Mouse (Mus musculus) layer of hippocampus, adult 8-10 months (tissue): ENCODE results near the gene Smad6. TPM values are rescaled to one million over a fixed set of nuclear protein-coding genes. Genes with fewer than 3 reads are reported as not detected.

Source experiments
- DNase-seq, 2 experiments: peaks; one replicate each; pipeline ENCODE4 v3.0.0; 2022; ENCODE audit warnings: low spot score in 2 of 2
- total RNA-seq, 4 experiments: library from RNA; stranded (reverse); gene quantifications; 2 replicates each; pipeline ENCODE4 v1.2.4; 2022

The Smad6 gene
- total RNA-seq, 4 experiments from 2014 or later = 1.7 to 2.5 (median 2.0) TPM

DNA sequence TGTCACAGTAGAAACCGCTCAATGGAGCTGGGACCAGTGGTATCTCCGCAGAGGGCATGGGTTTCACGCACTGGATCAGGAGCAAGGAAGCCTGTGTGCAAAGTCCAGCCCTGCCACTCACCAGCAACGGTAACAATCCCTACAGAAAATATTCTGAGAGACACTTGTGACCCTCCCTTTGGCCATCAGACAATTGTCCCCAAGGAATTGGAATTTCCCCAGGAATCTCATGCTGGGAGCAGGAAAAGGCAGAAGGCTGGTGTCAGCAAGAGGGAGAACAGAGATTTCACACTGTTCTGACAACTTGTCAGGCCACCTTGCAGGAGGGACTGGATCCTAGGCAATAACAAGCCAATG lies 61.1 kb downstream of the Smad6 start:
- no peak for DNase-seq

DNA sequence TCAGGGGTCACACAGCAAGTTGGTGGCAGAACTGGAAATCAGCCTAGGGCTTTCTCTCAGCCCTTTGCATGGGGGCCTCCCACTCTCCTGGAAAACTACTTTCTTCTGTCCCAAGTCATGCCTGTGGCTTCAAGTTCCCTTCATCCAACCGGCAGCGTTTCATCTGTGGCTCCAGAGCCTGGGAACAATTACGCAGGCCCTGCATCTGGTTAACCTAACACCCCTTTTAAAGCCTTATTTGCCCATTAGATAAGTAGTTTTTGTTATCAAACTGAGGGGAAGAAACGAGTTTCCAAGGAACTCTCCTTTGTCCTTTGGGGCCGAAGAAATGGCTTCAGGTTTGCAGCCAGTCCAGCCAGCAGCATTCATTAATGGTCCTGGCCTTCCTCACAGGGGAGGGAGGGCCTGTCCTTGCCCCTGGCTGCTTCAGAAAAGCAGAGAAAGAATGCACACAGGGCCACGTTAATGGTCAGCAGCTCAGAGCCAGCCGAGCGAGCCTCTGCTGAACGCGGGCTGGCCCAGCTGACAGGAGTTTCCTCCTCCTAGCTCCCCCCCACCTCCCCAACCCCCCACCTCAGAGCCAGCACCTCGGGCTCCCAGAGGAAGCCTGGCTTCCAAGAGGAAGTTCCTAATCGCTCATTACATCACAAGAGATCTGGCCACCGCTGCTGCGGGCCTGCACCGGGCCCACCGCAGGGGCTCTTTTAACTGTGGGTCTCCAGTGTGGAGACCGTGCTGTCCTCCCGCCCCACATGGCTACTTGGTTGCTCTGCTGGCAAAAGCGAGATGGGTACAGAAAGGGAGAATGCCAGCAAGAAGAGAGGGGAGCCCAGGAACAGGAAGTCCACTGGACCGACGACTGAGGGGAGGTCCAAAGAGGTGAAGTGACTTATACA lies 61.7 kb downstream of the Smad6 start:
- DNase-seq = no peak

DNA sequence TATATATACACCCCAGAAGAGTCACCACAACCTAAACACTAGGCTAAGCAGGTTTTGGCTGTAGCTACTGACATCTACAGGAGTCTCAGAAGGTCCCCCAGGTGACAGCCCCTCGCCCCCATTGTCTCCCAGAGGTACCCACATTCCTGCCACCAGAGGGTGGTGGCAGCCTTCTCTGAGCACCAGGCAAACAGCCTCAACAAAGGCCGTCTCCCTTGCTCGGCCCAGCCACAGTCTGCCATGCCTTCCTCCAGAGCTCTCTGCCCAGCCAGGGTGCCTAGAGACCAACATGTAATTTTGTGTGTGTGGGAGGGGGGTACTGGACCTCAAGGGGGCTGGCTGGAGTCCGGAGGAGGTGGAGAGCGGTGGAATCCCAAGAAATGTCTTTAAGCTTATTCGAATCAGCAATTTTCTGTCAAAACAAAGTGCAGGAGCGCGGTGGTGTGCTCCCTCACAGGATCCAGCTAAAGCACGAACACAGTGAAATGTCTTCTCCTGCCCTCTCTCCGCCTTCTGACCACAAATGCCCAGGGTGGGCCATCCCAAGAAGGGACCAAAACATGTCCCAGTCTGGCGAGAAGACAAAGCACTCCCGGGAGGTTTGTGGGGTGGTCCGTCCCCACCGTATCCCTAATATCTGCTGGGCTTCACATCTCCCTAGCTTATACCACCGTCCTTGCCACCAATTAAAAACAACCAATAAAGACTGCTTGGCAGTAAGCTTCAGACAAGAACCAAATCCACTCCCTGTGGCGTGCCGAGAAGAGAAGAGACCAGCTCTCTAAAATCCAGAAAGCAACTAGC lies 62.5 kb downstream of the Smad6 start:
- DNase-seq = no peak

DNA sequence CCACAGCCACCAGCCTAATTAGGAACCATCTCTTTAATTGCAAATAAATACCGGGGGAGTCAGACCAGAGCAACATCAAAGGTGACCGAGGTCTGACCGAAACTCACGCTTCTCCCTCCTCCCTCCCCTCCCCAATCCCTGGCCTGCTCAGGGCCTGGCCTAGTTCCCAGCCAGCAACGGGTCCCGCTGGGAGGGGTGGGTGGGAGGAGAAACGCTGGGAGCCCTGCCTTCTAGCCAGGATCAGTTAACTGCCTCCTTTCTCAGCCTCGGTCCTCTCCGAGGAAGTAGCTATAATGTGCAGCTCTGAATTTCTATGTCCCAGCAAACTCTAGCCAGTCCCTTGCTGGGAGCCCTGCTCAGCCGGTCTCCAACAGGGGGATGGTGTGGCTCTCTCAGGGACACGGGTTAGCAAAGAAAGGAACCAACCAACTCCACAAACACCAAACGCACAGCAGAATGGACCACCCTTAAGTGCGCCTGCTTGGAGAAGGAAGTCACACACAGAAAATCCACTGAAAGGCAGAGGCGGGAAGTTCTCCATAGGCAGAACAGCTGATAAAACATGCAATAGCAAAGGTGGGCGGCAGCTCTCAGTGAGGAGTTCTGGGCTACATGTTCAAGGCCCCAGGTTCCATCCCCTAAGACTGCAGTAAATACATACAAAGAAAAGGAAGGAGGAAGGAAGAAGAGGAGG lies 63.4 kb downstream of the Smad6 start:
- DNase-seq = no peak

DNA sequence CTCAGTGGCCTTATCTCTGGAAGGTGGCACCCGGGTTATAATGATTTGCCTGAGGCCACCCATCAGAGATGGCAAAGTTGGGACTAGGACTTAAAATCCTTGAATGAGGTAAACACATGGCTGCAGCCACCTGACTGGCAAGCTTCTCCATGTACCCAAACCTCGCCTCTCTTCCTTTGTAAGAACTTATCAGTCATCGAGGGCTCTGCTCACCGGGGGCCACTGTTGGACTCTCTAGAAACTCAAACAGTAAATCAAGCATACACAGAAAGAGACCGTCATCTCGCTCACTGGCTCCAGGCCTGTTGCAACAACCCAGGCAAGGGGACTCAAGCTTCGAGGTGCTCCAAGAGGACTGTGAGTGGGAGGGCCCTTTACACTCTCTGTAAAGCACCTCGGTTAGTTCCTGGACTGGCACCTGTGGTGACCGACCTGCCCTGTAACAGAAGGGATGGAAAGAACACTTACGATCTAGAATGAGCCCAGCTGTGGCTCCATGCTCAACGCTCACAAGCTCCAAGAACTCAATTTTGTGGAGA lies 64.1 kb downstream of the Smad6 start:
- DNase-seq = no peak

DNA sequence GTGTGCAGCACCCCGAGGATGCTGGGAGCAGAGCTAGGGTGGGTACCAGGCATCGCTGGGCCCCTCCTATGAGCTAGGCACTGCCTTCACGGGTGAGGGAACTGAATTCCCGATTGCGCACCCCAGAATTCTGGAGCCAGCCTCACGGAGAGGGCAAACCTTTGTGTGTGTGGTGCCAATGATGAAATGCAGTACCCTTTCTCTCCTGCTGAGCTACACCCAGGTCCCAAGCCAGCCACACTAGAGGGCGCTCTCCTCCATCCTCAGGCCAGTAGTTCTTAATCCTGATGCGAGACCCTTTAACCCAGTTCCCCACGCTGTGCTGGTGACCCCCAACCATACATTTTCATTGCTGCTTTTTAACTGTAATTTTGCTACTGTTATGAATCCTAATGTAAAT lies 65.8 kb downstream of the Smad6 start:
- DNase-seq = peak in 1 of 2 experiments; percentile 65

DNA sequence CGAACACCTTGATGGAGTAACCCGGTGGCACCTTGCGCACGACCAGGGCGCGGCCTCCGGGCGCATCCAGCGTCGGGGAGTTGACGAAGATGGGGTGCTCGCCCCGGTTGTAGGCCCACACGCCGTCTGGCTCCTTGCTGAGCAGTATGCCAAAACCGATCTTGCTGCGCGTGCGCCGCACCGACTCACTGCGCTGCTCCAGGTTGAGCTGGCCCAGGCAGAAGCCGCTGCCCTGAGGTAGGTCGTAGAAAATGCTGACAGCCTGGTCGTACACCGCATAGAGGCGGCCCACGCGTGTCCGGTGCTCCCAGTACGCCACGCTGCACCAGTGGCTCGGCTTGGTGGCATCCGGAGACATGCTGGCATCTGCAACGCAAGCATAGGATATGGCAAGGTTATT lies 68.2 kb downstream of the Smad6 start:
- DNase-seq = peak in 1 of 2 experiments; percentile 33

DNA sequence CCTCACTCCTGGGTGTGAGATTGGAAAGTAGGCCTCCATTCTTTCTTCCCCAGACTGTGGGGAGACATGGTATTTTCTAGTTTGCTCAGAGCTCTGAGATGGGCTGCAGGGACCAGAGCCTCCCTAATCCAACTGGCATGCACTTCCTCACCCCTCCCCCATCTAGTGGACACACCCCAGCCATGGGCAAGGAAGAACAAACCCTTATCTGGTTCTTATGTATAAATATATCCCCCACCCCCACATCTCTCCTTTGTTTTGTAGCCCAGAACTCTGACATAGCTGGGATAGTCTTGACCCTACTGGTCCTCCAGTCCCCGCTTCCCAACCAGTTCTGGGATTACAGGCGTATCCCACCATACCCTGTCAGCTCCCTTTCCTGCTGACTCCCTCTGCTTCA lies 69.3 kb downstream of the Smad6 start:
- no peak for DNase-seq

DNA sequence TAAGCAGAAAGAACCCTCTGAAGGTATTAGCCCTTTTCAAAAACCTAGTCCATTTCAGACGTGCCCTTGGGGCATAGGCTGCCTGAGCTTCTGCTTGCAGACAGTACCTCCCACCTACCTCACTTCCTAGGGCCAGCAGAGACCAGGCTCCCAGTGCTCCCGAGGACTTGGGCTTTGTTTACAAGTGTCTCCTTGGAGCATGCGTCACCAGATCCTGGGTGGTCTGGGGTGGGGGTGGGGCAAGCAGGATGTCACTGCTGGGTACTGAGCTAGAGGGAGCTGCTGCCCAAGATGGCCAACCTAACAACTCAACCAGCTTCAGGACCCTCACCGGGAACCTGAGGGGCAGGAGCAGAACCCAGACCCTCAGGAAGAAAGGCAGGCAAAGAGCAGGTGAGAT lies 71.5 kb downstream of the Smad6 start:
- DNase-seq = no peak

DNA sequence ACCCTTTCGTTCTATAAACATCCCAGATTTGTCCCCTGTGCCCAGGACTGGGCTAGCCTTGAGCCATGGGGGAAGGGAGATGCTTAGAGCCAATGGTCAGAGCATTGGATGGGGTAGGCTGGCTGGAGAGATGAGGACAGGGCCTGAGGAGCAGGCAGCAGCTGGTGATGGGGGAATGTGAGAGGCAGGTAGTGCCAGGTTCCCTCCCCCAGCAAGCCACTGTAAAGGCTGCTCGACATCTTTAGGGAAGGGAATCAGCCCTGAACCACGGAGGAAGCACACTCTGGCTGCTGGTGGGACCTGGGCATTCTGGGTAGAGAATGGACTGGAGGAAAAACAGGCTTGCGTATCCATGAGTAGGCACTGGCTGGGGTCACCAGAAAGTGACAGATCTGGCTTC lies 72.5 kb downstream of the Smad6 start:
- no peak for DNase-seq

DNA sequence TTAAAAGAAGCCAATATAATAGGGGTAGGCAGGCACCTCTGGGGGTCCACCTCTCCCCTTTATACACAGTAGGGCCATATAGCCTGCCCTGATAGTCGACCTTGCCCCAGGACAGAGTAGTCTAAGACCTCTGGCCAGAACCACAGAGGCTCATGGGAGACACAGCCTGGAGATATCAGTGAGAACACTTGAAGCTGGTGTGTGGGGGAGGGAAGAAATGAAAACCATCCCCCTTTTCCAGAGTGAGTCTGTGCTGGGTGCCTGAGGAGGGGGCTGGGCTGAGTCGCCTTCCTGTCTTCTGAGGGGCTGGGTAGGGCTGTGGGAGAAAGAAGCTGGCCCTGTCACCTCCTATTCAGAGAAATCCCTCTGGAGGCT lies 79.3 kb downstream of the Smad6 start:
- DNase-seq = no peak

DNA sequence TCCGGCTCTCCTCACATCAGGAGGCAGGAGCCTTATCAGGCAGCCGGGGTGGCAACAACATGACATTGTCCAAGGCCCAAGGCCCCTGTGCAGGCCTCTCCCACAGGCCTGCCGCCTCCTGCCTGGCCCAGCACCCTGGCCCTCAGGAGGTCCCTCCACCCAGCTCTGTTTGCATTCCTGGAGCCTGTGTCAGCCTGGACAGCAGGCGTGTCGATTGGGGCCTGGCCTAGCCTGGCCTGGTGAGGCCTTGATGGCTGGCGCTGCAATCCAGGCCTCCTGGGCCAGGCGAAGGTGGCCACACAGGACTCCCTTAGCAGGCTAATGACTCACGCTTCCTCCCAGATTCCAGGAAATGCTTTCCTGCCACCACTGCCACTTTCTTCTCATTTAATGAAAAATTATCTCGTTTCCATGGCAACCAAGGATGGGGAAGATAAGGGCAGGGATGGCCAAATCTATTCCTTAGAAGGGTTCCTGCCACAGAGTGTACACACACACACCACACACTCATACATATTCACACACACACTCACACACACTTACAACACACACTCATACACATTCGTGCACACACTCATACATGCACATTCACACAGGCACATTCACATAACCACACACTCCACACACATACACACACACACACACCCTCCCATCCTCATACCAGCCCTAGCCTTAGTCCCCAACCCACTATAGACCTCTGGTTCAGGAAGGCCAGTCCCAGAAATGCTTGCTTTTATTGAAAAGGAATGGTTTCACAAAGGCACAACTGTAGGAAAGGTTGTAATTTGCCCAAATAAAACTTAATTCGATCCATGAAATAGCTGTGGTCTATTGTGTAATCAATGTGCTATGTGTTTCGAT lies 79.9 kb downstream of the Smad6 start:
- no peak for DNase-seq

DNA sequence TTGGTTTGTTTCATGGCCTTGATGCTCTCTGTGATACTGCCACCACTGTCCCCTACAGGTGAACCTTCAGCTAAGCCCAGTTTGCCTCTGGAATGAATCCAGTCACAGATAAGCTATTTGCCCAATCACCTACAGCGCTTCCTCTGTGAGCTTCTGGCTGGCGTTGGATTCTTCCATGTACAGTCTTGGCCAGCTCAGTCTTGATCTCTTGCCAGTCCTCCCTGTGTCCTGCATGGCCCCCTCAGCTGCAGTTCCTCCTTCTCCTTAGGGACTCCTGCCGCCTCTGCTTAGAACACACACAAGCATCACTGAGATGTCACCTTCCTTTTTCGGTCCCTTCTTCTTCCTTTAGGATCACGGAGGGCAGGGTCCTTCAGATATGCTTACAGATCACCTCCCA lies 85.6 kb downstream of the Smad6 start:
- no peak for DNase-seq

DNA sequence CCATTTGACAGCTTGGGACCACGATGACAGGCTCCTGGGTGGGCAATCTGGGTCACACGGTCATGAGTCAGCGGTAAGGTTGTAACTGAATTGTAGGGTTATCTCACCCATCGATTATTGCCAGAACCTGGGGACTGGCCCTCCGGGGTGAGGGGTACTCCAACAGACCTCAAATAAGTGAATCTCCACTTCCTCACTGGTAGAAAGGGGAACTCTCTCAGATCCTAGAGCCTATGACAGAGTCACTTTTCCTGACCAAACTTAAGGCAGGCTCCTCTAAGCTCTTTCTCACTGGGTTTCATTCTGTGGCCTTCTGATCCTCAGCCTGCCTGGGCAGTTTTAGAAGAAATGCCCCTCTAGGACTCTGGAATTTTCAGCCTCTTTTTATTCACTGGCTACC lies 88.8 kb downstream of the Smad6 start:
- DNase-seq = no peak

DNA sequence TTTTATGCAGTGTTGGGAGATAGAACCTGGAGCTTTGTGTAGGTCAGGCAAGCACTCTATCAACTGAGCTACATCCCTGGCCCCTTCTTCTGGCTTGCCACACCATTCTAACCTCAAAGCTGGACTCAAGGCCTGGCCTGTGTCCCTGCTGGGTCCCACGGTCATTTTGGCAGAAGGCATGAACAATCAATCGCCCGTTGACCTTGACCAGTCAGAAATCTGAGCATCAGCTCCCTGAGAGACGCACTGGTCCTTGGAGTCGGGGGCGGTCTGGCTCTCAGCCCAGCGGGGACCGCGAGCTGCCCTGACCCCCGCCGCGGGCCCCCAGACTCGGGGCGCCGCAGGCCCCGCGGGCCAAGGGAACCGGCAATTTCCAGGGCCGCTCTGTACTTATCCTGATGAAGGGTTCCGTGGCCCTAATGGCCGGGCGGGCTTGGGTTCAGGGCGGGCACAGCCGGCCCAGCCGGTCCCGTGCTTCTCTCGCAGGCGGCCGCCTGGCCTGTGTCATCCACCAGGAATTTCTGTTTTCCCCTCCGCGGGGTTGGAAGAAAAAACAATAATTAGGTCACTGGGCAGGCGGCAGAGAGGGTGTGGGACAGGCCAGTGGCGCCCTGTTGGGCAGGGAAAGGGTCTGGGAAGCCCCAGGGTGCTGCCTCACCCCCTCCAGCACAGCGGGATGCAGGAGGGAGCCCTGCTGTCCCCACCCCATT lies 94.4 kb downstream of the Smad6 start:
- no peak for DNase-seq

DNA sequence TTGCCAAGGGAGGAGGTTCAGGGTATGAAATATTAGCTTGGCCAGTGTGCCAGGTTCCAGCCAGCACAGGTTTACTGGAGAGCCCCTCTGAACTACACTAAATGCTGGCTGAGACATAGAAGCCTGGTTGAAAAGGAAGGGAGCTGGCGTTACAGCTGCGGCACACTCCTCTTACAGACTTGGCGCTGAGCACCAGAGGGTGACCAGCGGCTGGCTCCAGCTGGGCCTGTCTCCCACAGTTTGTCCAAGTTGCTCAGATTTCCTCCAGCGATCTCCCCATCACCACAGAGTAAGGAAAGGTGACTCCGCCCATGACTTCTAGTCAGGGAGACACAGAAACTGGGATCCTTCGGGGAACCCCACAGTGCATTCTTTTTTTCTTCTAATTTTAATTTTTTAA lies 95.5 kb downstream of the Smad6 start:
- no peak for DNase-seq

DNA sequence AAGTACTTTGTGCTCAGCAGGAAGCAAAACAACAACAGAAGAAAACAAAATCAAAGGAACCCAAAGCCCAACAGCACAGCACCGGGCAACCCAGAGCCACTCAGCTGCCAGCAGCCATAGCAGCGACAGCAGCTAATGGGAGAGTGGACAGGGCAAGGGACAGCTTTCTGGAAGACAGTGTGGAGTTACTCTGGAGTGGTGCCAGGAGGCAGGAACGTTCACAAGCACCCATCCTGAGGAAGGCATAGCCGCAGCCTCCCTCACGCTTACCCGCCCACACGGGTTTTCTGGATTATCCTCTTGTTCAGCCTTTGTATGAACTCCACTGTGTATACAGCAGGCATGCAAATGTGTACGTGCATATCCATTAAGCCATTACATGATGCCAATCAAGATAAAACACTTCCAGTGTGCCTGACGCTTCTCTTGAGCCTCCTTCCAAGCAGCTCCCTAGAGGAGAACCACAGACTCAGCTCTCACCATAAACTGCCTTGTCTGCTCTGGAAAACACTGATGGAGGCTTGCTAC lies 98.6 kb downstream of the Smad6 start:
- no peak for DNase-seq

DNA sequence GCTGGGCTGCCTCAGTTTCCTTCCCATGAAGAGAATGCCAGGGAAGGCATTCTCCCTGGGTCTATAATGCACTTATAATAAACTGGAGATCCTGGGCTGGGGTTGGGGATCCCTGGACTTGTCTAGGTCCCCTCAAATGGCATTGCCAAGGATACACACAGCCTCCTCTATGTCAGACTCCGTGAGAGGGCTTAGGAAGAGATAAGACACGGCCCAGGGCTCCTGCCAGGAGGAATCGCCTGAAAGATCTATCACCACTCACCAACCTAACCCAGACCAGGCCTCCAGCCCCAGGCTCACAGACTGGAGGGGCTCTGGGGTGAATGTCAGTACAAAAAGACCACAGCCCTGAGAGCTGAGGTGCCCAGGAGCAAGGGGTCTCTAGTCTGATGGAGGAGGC lies 102.2 kb downstream of the Smad6 start:
- DNase-seq = no peak

DNA sequence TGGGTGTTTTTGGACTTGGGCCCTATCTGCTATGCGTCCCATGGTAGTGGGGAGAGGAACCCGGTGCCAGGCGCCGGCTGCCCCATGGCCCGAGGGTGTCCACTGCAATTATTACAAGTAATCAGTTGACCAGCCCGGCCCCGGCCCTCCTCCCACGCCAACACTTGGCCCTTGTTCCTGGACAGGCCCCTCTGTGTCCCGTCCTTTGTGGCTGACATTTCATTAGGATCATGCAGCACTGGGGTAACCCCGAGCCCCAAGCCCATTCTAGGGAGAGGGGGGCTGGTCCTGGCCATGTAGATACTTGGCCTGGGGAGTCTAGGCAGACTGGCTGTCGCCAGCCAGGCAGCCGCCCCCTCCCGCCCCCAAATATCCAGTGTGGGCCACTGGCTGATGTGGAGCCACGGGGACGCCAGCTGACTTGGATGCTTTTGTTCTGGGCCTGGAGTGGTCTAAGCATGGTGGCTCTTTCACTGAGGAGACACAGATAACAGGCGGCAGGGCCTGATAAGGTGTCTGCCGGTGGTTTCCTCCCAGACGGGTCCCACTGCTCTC lies 102.8 kb downstream of the Smad6 start:
- peak; percentile 51 to 78 for DNase-seq

DNA sequence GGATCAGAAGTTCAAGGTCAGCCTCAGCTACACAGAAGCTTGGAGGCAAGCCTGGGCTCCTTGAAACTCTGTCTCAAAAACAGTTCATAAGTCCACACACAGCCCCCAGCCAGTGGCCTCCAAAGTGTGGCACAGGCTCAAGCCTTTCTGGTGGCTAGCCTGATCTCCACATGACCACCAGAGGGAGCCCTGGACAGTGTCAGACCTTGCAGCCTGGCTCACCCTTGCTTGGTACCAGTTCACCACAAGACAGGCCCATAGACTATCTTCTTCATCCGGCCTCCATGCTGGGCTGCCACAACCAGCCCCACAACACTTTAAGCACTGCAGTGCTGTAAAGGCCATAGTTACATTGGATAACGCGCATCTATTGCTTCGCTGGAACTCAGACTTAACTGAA lies 103.6 kb downstream of the Smad6 start:
- DNase-seq = peak; percentile 41 to 70
